Mouse (Mus musculus): ENCODE results near the gene Oas2. TPM values are rescaled to one million over a fixed set of nuclear protein-coding genes. Genes with fewer than 3 reads are reported as not detected.
"Not testable (repeated sequence)": the region's sequence is repeated elsewhere in the genome, so short reads cannot be mapped to it uniquely, and the experiment has no call there.

Oas2 gene
- under 1 TPM in 1 of 2 experiments, not detected in 1; 0.28 TPM for total RNA-seq (2021)

GRCm38 (mm10) chr5:120749688-120750087, at the start of gene Oas2:
Gene Oas2, minus strand, starts transcription at chr5:120749853.
- intact Hi-C loops (cut with DNase I) = loop anchor here (5.0 kb wide), 1 partner anchor 127 kb away; no protein-coding TSS in a partner anchor
- DNase-seq (ENCODE audit: extremely low spot score in 1 of 2, low spot score in 2 of 2) = no peak

- DNase-seq (ENCODE audit: extremely low spot score in 1 of 2, low spot score in 2 of 2); intact Hi-C loops (cut with DNase I): not testable (repeated sequence)
Observed at GRCm38 (mm10) chr5:120798943-120799342, 49.3 kb upstream of the Oas2 start.

DNA sequence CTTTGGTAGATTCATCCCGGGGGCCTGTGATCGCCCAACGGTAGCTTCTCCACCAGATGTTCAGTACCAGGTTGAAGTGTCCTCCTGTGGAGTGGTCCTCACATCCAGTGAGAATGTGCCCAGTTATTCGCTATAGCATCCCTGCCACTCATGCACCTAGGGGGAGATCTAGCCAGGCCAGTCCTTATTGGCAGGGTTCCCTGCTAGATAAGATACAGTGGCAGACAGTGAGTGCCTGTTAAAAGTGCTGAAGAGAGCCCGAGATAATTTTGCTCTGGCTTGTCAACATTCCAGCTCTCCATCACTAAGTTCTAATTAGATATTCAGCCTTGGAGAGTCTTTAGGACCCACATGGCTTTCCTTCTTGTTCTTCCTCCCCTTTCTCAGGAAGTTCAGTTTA, 48.5 kb upstream of the Oas2 start:
- intact Hi-C loops (cut with DNase I); DNase-seq (ENCODE audit: extremely low spot score in 1 of 2, low spot score in 2 of 2): not testable (repeated sequence)

GRCm38 (mm10) chr5:120795480-120796034, 45.9 kb upstream of the Oas2 start, which contains the start of gene Oas1e:
Gene Oas1e, minus strand, starts transcription at chr5:120795530.
- intact Hi-C loops (cut with DNase I) = not testable (repeated sequence)

DNA sequence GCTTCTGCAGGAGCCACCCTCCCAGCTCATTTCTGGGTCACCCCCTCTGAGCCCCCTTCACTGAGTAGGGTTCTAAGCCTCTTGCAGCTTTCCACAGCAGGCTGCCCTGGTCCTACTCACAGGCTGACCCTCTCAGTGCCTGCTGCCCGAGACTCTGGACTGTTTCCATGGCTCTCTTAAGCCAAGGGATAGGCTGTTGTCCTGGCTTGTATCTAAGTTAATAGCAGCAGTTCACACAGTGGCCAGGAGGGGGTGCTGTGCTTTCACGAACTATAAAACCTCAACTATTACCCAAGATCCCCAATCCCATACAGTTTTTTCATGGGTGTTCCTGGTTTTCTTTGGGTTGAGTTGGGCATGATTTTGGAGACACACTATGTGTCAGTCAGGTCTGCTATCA, 43.4 kb upstream of the Oas2 start:
- DNase-seq (ENCODE audit: extremely low spot score in 1 of 2, low spot score in 2 of 2) = peak in 1 of 2 experiments; percentile 47
- intact Hi-C loops (cut with DNase I) = no loop called here

More at GRCm38 (mm10) chr5:120795480-120796034, 45.9 kb upstream of the Oas2 start, which contains the start of gene Oas1e:
- not testable (repeated sequence) for DNase-seq (ENCODE audit: extremely low spot score in 1 of 2, low spot score in 2 of 2)

DNA sequence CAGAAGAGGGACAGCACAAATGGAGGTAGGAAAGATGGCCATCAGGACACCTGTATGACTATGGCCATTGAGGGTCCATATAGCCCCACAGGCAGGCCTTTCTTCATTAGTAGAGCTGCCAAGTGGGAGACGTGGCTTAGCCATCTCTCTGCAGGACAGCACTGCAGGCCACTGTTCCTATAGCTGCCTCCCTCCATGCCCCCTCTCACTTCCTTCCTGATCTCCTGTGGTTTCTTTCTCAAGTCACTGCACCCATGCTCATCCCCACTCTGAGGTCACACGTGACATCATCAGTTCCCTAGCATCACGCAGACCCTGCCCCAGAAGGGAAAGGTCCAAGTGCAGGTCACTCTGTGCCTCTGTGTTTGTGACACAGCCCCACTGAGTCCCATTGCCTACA, 37.4 kb upstream of the Oas2 start:
- intact Hi-C loops (cut with DNase I) = no loop called here

GRCm38 (mm10) chr5:120782446-120782845, 32.8 kb upstream of the Oas2 start:
- intact Hi-C loops (cut with DNase I) = no loop called here
- DNase-seq (ENCODE audit: extremely low spot score in 1 of 2, low spot score in 2 of 2) = no peak

More for the DNA sequence above, 37.4 kb upstream of the Oas2 start:
- DNase-seq (ENCODE audit: extremely low spot score in 1 of 2, low spot score in 2 of 2) = no peak

- intact Hi-C loops (cut with DNase I) = no loop called here
Observed at GRCm38 (mm10) chr5:120781646-120782045, 32.0 kb upstream of the Oas2 start.

DNA sequence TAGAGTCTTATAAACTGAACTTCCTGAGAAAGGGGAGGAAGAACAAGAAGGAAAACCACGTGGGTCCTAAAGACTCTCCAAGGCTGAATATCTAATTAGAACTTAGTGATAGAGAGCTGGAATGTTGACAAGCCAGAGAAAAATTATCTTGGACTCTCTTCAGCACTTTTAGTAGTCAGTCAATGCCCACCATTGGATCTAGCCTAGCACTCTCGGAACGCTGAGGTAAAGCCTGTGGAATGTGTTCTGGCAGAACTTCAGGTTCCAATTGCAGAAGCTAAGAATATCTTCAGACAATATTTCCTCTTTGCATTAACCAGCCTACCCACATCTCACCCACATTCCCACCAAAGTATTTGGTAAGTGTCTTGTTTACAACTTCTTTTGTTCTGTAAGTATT, 30.3 kb upstream of the Oas2 start:
- DNase-seq (ENCODE audit: extremely low spot score in 1 of 2, low spot score in 2 of 2) = no peak
- intact Hi-C loops (cut with DNase I) = no loop called here

More at GRCm38 (mm10) chr5:120781646-120782045, 32.0 kb upstream of the Oas2 start:
- DNase-seq (ENCODE audit: extremely low spot score in 1 of 2, low spot score in 2 of 2) = no peak

DNA sequence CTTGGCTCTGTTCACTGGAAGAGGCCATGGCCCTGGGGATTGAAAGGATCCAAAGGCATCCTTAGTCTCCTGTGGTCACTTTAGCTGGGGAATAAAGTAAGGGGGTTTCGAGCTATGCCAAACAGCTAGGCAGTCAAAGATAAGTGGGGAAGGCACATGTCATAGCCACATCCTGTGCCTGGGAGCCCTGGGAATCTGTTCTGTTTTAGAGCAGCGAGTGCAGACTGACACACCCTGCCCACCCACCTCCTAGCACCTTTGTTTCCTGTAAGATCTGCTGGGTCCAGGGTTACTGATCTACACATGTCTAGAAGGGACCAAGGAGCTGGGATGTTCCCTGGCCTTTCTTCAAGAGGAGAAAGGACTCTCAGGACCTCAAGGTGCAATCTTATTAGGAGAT, 29.3 kb upstream of the Oas2 start:
- DNase-seq (ENCODE audit: extremely low spot score in 1 of 2, low spot score in 2 of 2) = no peak
- intact Hi-C loops (cut with DNase I) = no loop called here

DNA sequence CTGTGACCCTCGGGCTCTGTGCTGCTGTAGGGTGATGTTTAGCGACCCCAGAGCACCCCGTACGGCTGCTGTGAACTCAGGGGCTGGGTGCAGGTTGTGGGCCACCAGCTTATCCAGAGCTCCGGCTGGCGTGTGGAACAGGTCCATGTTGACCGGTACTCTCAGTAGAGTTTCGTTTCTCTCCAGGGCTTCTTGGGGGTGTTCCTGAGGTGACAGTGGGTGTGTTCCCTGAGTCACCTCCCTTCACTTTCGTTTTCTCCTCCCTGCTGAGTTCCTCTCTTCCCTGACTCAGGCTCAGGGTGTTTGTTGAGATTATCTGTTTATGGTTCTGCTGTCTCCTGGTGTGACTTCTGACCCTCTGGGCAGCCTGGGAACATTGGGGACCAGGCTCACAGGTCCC, 27.8 kb upstream of the Oas2 start, which contains the start of gene Oas3:
TSS of gene Oas3 (minus strand) at position 184 of the 400 bp plus-strand sequence.
- intact Hi-C loops (cut with DNase I) = no loop called here

DNA sequence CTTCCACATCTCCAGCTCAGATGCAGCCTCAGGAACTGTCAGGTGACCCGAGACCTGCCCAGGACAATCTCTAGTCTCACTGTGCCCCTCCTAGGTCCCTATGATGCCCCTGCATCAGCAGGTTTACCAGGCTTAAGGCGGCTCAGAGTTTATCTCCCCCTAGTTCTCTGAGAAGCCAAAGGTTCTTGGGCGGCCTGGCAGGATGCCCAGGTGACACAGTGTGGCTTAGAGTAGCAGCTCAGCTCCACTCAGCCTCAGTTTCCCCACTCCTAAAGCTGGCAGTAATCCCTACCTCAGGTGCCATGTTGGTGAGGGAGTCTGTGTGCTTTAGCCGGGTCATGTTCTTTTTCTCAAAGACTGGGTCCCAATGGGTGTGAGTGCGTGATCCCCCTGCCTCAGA, 27.1 kb upstream of the Oas2 start:
- intact Hi-C loops (cut with DNase I) = no loop called here
- no peak for DNase-seq (ENCODE audit: extremely low spot score in 1 of 2, low spot score in 2 of 2)

More for the DNA sequence above, 27.8 kb upstream of the Oas2 start, which contains the start of gene Oas3:
- DNase-seq (ENCODE audit: extremely low spot score in 1 of 2, low spot score in 2 of 2) = no peak

DNA sequence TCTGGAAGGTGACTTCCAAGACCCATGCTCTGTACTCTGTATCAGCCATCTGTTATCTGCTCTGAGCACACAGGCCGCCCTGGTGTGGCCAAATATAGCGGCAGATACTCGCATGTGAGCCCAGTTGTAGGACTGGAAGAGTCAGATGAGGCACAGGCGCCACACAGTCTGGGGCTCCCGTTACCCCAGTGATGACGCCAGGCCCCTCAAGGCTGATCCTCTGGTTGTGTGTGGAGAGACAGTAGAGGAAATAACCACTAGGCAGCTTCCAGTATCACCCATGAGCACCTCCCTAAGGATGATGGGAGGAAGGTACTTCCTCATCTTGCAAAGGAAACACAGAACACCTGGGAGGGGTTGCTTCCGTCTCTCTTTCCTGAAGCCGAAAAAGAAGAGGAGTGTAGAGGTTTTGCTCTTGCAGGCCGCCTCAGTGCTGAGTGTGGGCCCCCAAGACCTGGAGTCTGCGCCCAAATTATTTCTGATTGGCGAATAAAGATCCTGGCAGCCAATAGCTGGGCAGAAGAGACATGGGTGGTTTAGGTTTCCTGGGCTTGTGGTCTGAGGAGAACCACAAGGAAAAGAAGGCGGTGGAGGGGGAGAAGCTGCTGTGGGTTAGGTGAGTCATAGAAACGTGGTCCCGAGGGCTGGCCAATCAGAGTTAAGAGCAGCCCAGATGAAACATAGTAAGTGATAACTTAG, 25.8 kb upstream of the Oas2 start:
- no peak for DNase-seq (ENCODE audit: extremely low spot score in 1 of 2, low spot score in 2 of 2)
- intact Hi-C loops (cut with DNase I) = no loop called here

DNA sequence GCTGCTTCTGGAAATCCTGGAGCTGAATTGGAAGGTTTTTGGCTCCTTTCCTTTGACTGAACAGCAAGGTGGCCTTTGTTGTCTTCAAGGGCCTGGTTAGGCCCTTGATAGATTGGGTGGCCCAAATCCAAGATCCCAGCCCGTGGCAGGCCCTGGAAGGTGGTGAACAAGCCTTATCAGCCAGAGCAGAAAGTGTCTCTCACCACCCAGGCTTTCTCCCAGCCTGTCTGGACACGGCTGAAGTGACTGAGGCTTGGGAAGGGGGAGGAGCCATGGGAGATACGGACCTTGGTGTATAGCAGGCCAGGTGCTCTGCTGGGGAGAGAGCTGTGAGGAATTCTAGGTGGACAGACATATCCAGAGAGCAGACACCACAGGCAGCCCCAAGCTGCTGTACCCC, 19.7 kb upstream of the Oas2 start:
- DNase-seq (ENCODE audit: extremely low spot score in 1 of 2, low spot score in 2 of 2) = no peak
- intact Hi-C loops (cut with DNase I) = no loop called here

- DNase-seq (ENCODE audit: extremely low spot score in 1 of 2, low spot score in 2 of 2) = no peak
- intact Hi-C loops (cut with DNase I) = no loop called here
Observed at GRCm38 (mm10) chr5:120765010-120765409, 15.4 kb upstream of the Oas2 start.

DNA sequence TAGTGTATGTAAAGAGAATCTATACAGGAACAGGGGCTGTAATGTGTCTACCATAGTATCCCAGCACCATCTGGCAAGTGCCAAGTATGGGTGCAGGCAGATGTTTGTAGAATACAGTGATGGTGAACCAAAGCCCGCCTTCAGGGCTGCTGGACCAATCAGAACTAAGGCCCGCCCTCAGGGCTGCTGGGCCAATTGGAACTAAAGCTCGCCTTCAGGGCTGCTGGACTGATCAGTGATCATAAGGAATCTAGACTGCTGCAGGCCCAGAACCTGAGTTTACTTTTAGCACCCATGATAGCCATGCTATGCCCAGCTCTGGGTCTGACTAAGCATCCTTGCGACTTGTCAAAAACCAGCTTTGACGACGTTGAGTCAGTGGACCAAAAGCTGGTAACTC, 12.2 kb upstream of the Oas2 start:
- DNase-seq (ENCODE audit: extremely low spot score in 1 of 2, low spot score in 2 of 2) = no peak
- intact Hi-C loops (cut with DNase I) = no loop called here

DNA sequence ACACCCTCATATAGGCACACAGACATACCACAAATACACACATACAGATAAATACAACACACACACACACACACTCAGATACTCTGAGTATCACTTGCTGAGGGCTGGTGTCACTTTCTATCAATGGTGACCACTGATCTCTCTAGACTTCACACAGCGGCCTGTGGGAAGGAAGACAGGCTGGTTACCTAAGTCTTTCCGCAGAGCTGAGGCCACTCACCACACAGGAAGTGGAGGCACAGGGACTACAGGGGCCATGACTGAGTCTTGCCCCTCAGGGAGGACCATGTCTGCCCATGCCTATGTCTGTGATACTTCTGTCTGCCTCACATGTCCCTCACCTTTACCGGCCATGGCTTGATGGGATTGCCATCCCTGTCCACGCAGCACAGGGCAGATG, 4.6 kb upstream of the Oas2 start:
- intact Hi-C loops (cut with DNase I) = no loop called here
- no peak for DNase-seq (ENCODE audit: extremely low spot score in 1 of 2, low spot score in 2 of 2)

- DNase-seq (ENCODE audit: extremely low spot score in 1 of 2, low spot score in 2 of 2) = no peak
- intact Hi-C loops (cut with DNase I) = no loop called here
Observed at GRCm38 (mm10) chr5:120752786-120753185, 3.1 kb upstream of the Oas2 start.

DNA sequence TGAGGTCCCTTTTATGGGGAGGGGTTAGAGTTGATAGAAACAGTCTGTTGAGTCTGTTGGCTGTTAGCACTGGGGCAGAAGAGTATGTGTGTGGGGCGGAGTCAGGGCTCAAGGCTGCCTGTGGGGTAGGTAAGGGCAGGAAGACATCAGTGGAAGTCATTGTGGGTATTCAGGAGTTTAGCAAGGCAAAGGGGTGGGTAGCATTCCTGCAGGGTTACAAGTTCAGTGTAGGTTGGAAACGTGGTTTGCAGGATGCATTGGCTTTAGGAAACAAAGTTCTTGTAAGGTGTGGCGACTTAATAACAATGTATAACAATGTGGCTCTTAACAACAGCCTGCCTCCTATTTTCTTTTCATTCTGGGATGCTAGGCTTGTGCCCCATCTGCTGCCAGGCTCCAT, 1.6 kb upstream of the Oas2 start:
- intact Hi-C loops (cut with DNase I) = no loop called here
- DNase-seq (ENCODE audit: extremely low spot score in 1 of 2, low spot score in 2 of 2) = no peak

GRCm38 (mm10) chr5:120746451-120746850, 3.2 kb downstream of the Oas2 start:
- intact Hi-C loops (cut with DNase I) = loop anchor here (5.0 kb wide), 1 partner anchor 124 kb away; no protein-coding TSS in a partner anchor
- peak; percentile 49 to 68 for DNase-seq (ENCODE audit: extremely low spot score in 1 of 2, low spot score in 2 of 2)
